Mouse (Mus musculus) spleen, postnatal 4 days (tissue): ENCODE results near the gene Atl3.
A peak's percentile ranks its signal among the peaks of the same experiment; 100 is the strongest.

Source experiments
- DNase-seq, 2 experiments: peaks; one replicate each; pipeline ENCODE4 v3.0.0; 2022; ENCODE audit warnings: low spot score in 2 of 2

Gene Atl3

DNA sequence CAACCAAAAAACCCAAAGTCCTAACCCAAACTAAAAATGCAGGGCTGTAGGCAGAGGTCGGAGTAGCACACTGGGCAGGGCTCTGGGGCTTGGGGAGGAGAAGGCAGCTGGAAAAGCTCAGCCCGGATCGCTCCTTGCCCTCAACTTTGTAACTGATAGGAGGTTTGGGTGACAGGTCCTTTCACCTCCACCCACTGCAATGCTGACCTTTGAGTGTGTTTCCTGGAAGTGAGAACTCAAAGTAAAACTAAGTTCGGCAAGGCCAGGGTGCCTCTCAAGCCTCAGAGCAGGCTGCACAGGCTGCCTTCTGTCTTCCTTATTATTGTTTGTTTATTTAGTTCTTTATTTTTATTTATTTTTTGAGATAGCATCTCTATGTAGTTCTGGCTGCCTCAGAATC, 66.1 kb downstream of the Atl3 start:
- DNase-seq = peak in 1 of 2 experiments; percentile 32

DNA sequence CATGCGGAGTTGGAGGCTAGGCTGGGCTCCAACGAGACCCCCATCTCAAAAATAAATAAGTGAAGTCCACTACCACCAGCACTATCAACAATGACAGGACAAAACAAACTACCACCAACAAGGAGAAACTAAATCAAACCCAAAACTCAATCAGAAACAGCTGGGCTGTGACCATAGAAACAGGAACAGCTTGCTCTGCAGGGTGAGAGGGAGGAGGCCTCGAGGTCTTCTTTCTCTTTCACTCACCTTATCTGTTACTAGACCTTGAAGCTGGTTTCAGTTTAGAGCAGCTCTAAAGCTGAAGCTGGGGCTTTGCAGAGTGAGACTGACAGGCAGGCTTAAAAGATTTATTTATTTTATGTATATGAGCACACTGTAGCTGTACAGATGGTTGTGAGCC, 67.6 kb downstream of the Atl3 start:
- DNase-seq = no peak

GRCm38 (mm10) chr19:7562601-7563129, 68.8 kb downstream of the Atl3 start:
- DNase-seq = no peak

DNA sequence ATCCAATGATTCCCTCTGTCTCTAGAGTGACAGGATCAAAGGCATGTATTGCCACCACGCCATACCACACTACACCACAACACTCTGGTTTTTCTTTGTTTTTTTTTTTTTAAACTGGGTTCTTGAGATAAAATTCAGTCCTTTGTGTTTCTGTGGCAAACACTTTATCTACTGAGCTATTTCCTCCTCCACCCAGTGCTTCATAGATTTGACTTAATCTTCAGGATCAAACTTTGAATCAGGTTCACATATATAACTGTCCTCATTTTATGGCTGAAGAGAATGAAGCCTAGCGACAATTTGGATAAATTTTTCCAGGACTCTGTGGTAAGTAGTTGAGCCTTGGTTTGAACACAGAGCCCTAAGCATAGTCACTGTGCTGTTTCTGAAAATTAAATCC, 69.8 kb downstream of the Atl3 start:
- DNase-seq = no peak

- DNase-seq = no peak
Measured at GRCm38 (mm10) chr19:7564457-7564856, 70.6 kb downstream of the Atl3 start.

GRCm38 (mm10) chr19:7566826-7567225, 73.0 kb downstream of the Atl3 start:
- no peak for DNase-seq

- no peak for DNase-seq
Measured at GRCm38 (mm10) chr19:7568364-7568763, 74.5 kb downstream of the Atl3 start.

DNA sequence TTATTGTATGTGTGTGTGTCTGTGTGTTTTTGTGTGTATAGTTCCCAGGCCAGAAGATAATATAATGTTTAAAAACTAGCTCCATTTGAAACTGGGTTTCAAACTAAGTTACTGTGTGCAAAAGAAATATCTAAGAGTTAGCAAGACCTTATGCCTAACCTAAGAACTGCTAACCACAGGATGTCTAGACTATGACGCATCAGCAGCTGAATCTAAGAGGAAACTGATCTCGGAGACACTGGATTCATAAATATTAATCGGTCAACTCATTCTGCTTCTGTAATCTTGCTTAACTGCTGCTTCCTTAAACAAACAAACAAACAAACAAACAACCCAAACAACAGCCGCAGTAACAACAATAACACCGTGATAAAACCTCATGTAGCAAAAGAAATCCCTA, 75.8 kb downstream of the Atl3 start:
- DNase-seq = no peak

GRCm38 (mm10) chr19:7576180-7576579, 82.3 kb downstream of the Atl3 start:
- DNase-seq = no peak

- DNase-seq = no peak
Measured at GRCm38 (mm10) chr19:7577710-7578109, 83.9 kb downstream of the Atl3 start.

GRCm38 (mm10) chr19:7581042-7581441, 87.2 kb downstream of the Atl3 start:
- DNase-seq = no peak

DNA sequence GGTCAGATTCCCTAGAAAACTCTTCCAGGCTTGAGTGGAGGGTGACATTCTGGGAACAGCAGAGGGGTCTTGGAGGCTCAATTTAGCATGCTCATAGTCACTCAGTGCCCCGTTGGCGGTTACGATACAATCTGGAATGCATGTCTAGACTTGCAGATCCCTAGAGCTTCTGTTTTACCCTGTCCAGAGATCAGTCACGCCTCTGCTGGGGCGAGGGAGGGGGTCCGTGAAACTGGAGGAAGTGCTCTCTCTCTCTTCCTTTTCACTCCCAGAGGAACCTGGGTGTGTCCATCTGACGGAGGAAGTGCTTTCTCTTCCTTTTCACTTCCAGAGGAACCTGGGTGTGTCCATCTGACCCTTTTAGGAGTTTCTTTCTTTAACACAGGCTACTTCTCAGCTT, 89.3 kb downstream of the Atl3 start:
- DNase-seq = no peak

- DNase-seq = no peak
Measured at GRCm38 (mm10) chr19:7583599-7583998, 89.8 kb downstream of the Atl3 start.

DNA sequence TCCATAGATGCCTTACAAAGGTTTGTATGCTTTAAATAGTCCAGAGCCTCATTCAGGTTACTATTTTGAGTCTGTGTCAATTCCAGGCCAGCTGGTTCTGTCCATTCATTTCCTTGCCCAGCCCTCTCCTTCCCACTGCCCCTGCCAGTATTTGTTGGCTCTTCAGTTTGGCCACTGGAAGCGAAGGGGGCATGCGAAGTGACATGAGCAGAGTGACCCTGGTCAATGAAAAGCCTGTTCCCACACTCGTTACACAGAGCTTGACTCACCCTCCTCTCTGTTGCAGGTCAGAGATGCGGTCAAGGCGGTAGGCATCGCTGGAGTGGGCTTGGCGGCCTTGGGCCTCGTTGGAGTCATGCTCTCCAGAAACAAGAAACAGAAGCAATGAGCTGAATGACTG, 91.4 kb downstream of the Atl3 start:
- DNase-seq = no peak

DNA sequence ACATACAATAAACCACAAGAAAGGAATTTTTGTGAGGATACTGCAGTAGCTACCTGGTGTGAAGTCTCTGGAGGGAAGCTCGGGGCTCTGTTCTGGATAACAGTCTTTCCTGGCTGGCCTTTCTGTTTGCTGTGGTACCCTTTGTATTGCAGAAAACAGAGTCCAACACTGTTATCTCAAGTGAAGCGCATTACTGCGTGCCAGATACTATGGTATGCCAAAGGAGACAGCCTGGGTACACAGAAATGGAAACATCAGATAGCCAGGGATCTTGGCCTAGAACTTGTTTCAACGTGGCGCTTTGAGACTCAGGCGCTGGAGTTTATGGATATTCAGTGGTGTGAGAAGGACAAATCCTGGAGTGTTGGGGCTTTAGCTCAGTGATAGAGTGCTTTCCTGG, 91.9 kb downstream of the Atl3 start:
- no peak for DNase-seq
